Mouse (Mus musculus): ENCODE measurements around the gene Ormdl3.
"Not testable (repeated sequence)": the region's sequence is repeated elsewhere in the genome, so short reads cannot be mapped to it uniquely, and the experiment has no call there.

The Ormdl3 gene

DNA sequence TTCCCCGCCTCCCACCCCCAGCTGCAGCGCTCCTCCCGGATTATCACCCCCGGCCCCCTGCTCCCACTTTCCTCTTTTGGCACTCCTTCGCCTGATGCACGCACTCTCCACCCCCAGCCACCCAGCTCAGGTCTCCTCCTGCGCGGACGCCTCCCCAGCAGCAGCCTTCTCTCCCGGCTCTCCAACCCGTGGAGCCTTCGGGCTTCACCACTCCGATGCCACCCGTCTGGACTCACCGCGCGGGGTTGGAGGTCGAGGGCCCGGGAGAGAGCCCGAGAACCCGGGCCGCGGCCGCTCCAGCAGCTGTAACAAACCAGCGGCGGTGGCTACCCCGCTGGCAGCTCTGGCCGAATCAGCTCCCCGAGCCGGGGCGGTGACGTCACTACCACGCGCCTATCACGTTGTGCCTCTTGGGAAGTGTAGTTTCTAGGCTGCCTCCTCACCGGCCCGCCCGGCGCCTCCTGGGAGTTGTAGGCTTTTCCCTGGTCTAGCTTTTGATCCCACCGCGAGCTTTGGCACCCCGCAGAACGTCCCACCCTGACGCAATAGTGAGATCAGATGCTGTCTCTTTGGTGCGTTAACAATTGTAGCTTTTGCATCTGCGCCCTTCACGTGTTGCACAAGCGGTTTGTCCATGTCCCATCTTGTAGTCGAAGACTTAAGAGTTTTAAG lies at the start of gene Ormdl3:
Gene Ormdl3 (minus strand): TSS at position 477 of the 672 bp plus-strand sequence.
- peak; percentile 98 for DNase-seq

GRCm38 (mm10) chr11:98635312-98635970 lies 48.3 kb upstream of the Ormdl3 start:
- DNase-seq, result not testable (repeated sequence)

DNA sequence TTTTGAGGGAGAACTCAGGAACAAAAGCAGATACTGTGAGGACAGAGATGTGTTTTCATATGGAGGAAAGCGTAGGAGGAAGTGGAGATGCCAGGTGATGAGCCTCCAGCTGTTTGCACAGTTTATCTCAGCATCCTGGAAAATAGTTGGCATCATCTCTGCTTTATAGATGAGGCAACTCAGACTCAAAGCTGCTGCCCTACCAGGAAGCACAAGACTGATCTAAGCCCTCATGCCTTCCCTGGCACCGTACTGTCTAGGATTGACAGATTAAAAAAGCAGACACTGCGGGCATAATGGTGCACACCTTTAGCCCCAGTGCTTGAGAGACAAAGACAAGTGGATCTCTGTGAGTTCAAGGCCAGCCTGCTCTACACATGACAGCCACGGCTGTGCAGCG lies 43.5 kb upstream of the Ormdl3 start:
- DNase-seq, result no peak

DNA sequence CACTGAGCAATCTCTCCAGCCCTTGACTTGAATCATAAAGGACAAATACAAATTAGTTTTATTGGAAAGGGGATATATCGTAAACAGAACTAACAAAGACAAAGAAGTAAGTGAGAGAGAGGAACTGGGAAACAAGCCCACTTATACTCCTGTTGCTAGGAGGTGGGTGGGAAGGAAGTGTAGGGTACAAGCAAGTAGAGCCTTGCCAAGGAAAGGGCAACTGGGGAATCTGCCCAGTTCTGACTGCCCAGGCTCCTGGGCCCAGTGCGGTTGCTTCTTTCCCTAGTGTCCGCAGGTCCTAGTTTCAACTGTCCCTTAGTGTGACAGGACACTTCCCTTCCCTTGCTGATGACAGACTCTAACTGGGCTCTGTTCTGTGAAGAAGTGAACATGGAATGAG lies 41.5 kb upstream of the Ormdl3 start:
- DNase-seq, result no peak

DNA sequence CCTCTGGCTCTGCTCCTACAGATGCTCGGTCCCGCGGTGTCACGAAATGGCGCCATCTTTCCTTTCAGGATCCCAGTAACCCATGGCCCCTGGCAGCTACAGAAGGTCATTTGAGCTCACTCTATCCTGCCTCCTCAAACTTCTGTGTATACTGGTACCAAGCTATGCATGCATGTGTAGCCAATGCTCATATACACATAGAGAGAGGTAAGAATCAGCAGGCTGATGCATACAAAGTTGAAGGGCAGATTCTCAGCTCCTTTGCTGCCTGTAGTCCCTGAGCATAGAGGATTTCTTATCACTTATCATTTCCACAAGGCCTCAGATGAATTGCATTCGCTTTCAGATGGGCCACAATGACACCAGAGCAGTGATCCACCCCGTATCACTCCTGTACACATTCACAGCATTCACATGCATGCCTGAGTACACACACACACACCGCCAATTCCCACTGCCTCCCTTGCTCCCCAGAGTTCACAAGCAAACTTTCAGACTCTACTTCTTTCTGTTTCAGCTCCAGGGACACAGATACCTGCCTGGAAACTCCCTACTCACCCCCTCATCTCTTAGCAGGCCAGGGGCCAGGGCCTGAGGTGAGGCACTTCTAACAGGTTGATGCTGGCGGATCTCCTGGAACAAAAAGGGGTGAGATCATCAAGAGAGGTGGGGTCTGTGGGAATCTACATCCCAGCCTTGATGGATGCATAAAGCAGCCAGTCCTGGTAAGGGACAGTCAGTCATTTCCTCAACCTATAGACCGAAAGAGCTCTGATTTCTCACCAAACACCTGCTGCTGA lies 38.6 kb upstream of the Ormdl3 start, which contains the start of the genes Gm12355 and Gsdma3:
Gene Gm12355 (minus strand): TSS at position 51 of the 800 bp plus-strand sequence.
Gene Gsdma3 (plus strand): TSS at position 750 of the 800 bp plus-strand sequence.
- DNase-seq, result no peak

DNA sequence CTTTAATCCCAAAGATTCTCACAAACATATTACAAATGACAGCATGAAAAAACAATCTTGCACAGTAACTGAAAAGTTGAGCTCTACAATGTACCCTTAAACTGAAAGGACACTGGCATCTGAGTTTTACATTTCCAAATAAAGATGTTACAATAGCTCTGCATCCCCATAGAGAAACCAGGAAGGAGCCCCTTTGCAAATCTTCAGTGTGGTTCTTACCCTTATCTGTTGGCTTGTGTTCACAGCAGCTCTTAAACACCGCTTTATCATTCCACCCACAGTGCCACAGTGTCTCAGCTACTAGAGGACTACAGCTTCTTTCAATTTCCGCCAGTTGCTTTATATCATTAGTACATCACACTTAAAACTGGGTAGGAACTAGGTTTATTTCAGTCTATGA lies 37.2 kb upstream of the Ormdl3 start:
- DNase-seq, result not testable (repeated sequence)

GRCm38 (mm10) chr11:98623981-98624380 lies 36.8 kb upstream of the Ormdl3 start:
- DNase-seq, result not testable (repeated sequence)

DNA sequence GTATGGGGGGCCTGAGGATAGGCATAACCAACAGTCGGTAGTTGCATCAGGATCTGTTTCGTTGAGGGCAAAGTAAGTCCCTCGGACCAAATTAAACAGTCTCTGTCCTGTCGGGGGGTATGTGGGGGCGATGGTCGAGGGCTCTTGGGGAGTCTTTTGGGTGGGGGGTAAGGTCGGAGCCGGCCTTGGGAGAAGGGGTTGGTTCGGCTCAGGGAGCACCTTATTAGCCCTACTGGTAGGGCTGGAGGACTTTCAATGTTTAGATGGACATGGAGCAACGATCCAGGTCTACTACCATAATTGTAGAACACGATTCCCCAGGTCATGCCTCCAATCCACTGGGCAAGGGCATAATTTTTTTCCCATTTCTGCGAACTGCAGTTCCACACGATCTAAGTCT lies 33.6 kb upstream of the Ormdl3 start:
- DNase-seq, result no peak

DNA sequence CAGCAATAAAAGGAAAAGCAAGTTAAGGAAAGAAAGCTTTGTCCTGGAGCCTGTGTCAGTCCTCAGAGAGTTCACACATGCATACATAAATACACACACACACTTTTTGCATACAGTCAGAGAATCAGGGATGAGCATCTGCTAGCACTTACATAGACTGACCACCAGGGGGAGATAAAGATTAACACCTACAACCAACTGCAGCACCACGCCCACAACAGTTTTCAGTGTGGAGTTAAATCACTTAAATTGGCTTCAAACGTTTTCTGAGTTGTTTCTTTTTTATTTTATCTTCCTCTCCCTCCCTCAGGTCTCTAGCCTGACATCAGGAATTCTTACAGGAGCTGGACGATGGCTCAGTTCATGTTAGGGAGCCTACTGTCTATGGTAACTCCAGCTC lies 19.6 kb upstream of the Ormdl3 start:
- DNase-seq, result no peak

DNA sequence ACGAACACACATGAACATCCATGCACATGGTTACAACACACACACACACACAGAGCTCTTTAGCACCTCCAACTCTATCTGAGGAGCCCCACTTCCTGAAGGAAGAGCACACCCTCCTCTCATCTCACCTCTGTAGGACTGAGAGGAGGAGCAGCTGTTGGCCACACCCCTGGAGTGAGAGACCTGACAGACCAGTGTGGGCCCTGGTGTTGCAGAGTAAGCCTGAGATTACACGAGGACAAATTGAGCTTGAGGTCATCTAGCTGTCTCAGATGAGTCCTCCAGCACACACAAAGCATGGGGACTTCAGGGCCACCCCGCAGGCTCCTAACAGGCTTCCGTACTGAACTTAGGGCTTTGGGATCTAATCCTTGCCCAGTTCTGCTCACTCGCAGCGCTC lies 17.7 kb upstream of the Ormdl3 start:
- not testable (repeated sequence) for DNase-seq

DNA sequence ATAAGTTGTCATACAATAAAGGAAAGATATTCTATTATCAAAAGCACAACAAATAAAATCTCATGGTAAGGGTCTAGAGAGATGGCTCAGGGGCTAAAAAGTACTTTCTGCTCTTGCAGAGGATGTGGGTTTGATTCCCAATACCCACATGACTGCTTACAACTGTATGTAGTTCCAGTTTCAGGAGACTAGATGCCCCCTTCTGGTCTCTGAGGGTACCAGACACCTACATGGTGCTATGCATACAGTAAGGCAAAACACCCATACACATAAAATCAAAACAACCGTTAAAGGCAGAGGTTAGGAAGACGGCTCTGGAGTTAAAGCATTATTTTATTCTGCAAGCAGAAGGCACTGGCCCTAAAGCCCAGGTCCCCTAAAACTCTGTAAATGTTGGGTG lies 16.8 kb upstream of the Ormdl3 start:
- no peak for DNase-seq

DNA sequence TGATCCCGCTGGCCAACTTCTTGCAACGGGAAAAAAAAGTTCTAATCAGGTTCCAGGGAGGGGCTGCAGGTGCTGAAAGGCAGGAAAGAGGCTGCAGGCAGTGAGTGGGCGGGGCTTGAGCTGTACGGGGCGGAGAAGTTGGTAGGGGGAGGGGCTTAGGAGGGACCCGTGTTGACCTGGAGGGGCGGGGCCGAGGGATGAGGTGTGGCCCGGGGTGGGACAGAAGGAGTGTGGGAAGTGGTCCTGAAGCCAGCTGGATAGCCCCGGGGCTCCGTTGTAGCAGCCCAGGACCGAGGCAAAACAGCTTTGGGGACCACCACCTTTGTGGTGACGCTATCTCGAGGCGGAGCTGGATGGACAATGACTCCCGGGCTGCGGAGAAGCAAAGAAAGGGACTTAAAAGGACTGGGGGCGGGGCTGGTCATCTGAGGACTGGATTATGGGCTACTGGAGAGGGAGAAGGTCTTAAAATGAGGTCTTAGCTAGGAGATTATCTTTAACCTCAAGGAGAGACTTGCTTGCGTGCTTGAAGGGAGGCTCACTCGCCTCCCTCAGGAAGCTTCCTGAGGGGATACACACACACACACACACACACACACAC lies 15.0 kb upstream of the Ormdl3 start:
- DNase-seq, result no peak

DNA sequence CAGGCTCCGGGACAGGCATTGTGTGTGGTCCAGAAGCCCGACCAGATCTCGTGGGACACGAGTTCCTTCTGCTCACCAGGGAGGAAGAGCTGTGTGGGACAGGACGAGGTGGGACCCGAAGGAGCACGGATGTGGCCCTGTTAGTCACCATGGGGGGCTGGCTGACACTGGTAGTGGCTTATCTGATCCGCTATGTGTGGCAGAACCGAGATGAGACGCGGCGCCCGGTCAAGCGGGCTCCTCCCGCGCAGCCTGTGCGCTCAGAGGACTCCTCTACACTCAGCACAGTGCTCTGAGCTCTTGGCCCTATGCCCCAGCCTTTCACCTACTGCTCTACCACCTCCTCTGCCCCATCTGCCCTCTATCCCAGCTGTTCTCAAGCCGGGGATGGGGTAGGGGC lies 12.1 kb upstream of the Ormdl3 start:
- no peak for DNase-seq

DNA sequence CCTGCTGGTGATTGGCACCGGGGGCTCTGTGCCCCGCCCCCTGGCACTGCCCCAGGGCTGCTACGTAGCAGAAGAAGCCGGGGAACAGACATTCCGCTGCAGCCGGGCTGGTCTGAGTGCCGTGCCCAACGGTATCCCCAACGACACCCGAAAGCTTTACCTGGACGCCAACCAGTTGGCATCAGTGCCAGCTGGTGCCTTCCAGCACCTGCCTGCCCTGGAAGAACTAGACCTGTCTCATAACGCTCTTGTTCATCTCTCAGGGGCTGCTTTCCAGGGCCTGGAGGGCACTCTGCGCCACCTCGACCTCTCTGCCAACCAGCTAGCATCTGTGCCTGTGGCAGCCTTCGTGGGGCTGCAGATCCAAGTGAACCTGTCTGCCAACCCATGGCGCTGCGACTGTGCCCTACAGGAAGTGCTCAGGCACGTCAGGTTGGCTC lies 11.7 kb upstream of the Ormdl3 start:
- DNase-seq, result no peak

- DNase-seq, result no peak
Observed at GRCm38 (mm10) chr11:98597991-98598390, 10.8 kb upstream of the Ormdl3 start, which contains the start of gene Lrrc3c. TSS of gene Lrrc3c (plus strand) at chr11:98598291.

GRCm38 (mm10) chr11:98597363-98597762 lies 10.2 kb upstream of the Ormdl3 start:
- no peak for DNase-seq

GRCm38 (mm10) chr11:98595955-98596354 lies 8.8 kb upstream of the Ormdl3 start:
- DNase-seq, result no peak

- DNase-seq, result no peak
Observed at GRCm38 (mm10) chr11:98595473-98595872, 8.3 kb upstream of the Ormdl3 start.

DNA sequence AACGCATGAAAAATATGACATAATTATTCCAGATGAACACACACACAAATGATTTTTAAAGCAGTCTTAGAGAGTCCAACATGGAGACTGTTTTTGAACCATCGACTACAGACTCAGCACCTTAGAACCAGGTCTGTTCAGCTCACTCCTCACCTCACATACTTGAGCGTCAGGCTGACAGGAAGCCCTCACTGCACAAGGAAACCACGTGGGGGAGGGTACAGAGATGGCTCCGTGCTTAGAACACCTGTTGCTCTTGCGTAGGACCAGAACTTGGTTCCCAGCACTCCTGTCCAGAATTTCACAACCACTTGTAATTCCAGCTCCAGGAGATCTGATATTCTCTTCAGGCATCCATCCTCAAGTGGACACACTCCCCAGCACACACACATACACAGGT lies 7.9 kb upstream of the Ormdl3 start:
- DNase-seq, result no peak

DNA sequence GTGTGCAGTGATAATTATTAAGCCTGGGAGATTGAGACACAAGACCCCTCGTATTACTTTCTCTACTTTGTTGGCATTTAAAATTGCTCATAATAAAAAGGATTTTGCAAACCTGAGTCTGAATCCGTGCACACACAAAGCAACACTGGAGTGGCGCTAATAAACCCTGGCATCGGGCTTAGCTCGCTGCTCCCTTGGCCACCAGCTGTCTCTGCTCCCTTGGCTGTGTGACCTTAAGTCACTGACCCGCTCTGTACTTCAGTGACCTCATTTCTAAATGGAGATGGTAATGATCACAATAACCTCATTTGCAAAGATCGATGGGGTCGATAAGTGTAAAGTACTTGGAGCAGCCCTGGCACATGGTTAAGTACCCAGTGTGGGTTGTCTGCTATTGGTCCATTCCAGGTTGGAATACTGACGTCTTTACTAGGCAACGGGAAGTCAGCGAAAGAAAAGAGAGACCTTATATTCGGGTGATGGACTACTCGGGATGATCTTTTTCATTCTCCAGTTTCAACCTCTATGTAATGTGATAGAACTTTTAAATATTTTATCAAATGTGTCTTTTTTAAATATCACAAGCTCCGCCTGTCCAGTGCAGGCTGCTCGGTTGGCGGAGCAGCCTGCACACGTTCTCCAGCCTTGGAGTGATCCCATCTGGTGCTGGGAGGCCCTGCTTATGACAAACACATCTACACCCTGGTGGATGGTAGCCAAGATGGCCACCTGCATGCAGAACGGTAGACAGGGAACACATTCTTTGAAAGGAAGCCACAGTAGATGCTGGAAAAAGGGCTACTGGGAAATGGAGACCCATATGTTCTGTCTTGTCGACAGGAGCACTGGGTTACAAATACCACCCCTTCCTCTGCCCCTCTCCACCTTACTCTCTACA lies 3.6 kb upstream of the Ormdl3 start:
- DNase-seq, result no peak

GRCm38 (mm10) chr11:98589306-98589705 lies 2.1 kb upstream of the Ormdl3 start:
- DNase-seq, result no peak

DNA sequence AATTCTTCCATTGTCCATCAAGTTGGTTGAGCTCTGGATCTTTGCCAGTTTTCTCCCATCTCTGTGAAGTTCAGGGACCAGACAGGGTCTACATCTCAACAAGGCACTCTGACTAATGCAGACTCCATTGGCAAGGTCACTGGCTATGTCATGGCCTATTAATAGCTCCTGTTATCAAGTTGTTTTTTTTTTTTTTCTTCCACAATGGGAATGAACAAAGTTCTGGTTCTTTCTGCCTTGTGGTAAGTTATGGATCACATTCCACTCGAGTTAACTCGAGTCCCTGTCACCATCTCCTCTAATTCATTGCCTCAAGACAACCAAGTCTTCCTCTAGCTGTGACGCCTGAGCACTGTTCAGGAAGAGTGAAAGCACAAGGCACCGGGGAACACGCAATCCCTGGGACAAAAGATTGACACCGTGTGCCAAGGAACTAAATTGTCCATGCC lies 1.7 kb upstream of the Ormdl3 start:
- no peak for DNase-seq
